Comparison of ENCODE assay signal across 8 mouse cellular contexts in genomic region chr14:68966758-68967157, GRCm38 (mm10).
A peak's percentile ranks its signal among the peaks of the same experiment; 100 is the strongest.
DNase-seq lines count a peak whose midpoint lies in the region; ATAC-seq and TF ChIP-seq lines count a peak whose summit lies in the region.

No protein-coding gene starts in this region.

- no peaks in the 10 kb centered on the region for H3K4me1 ChIP-seq in forebrain, embryonic 10.5 days
- no peaks in the 10 kb centered on the region for H3K4me1 ChIP-seq in forebrain, embryonic 13.5 days
- no peaks in the 10 kb centered on the region for H3K4me1 ChIP-seq in cerebellum, adult 2 months (ENCODE audit: control insufficient read depth, insufficient read depth, low read length)
- no peaks in the 10 kb centered on the region for H3K4me1 ChIP-seq in small intestine, adult 2 months (ENCODE audit: control insufficient read depth, insufficient read depth, insufficient read length, low read length)

- no peaks in the 10 kb centered on the region for H3K36me3 ChIP-seq in forebrain, embryonic 10.5 days (replicated peaks)
- H3K36me3 ChIP-seq in forebrain, embryonic 13.5 days (ENCODE audit: poor library complexity, severe bottlenecking), result no peaks in the 10 kb centered on the region
- H3K36me3 ChIP-seq in small intestine, adult 2 months (ENCODE audit: control insufficient read depth, insufficient read depth, low read length), result no peaks in the 10 kb centered on the region

- peak; percentile 53 for DNase-seq in forebrain, embryonic 10.5 days (ENCODE audit: extremely low spot score, low spot score)
- peak; percentile 25 for DNase-seq in right cerebral cortex, adult 18-20 months
- no peak for DNase-seq in right cerebral cortex, postnatal 25 days
- DNase-seq in cerebellum, adult 2 months, result peak; percentile 22 to 39
- peak; percentile 64 to 77 for DNase-seq in heart, postnatal 10 days
- peak; percentile 40 to 46 for DNase-seq in lung, adult 18-20 months

- H3K27ac ChIP-seq in forebrain, embryonic 10.5 days, result no peak overlapping the region
- no peak overlapping the region for H3K27ac ChIP-seq in forebrain, embryonic 13.5 days
- H3K27ac ChIP-seq in cerebellum, adult 2 months (ENCODE audit: insufficient read depth, low read length), result no peak overlapping the region
- H3K27ac ChIP-seq in small intestine, adult 2 months (ENCODE audit: insufficient read depth, low read depth, low read length), result no peak overlapping the region

- no peak for ATAC-seq in forebrain, embryonic 13.5 days

- no peaks in the 10 kb centered on the region for H3K9me3 ChIP-seq in forebrain, embryonic 10.5 days
- no peaks in the 10 kb centered on the region for H3K9me3 ChIP-seq in forebrain, embryonic 13.5 days (replicated peaks)

- TF ChIP-seq POLR2A in cerebellum, adult 2 months (IDR thresholded peaks at IDR 0.05; ENCODE audit: borderline replicate concordance, insufficient read depth, low read length), result no peak
- no peak for TF ChIP-seq POLR2A in small intestine, adult 2 months (IDR thresholded peaks at IDR 0.05; ENCODE audit: low read depth, low read length)

- no peak overlapping the region for H3K9ac ChIP-seq in forebrain, embryonic 13.5 days

- intact Hi-C loops in heart, postnatal 10 days (cut with DNase I), result loop anchor here (2.0 to 5.0 kb wide), 2 partner anchors 176 to 232 kb away; no protein-coding TSS in a partner anchor

- no peak overlapping the region for H3K4me2 ChIP-seq in forebrain, embryonic 13.5 days

- no peak overlapping the region for H3K4me3 ChIP-seq in forebrain, embryonic 10.5 days
- no peak overlapping the region for H3K4me3 ChIP-seq in forebrain, embryonic 13.5 days
- H3K4me3 ChIP-seq in cerebellum, adult 2 months (replicated peaks; ENCODE audit: insufficient read depth, low read depth, low read length), result no peak overlapping the region
- H3K4me3 ChIP-seq in small intestine, adult 2 months (ENCODE audit: low read depth, low read length), result no peak overlapping the region

- TF ChIP-seq CTCF in cerebellum, adult 2 months (IDR thresholded peaks at IDR 0.05; ENCODE audit: borderline replicate concordance, insufficient read depth, low read depth, low read length), result peak; percentile 68
- peak; percentile 51; the same call in 1 of the 2 replicates for TF ChIP-seq CTCF in small intestine, adult 2 months (IDR thresholded peaks at IDR 0.05; ENCODE audit: extremely low read depth, insufficient read length, insufficient replicate concordance, low read depth, low read length)

- no peaks in the 10 kb centered on the region for H3K27me3 ChIP-seq in forebrain, embryonic 10.5 days (ENCODE audit: poor library complexity, severe bottlenecking)
- no peaks in the 10 kb centered on the region for H3K27me3 ChIP-seq in forebrain, embryonic 13.5 days
- H3K27me3 ChIP-seq in cerebellum, adult 2 months (ENCODE audit: control insufficient read depth, insufficient read depth, low read length), result no peaks in the 10 kb centered on the region
- no peaks in the 10 kb centered on the region for H3K27me3 ChIP-seq in small intestine, adult 2 months (ENCODE audit: control insufficient read depth, insufficient read depth, low read length)

- WGBS in forebrain, embryonic 10.5 days, result 0% methylated on average over 1 of the region's 1 CpGs
- WGBS in forebrain, embryonic 13.5 days, result 0% methylated on average over 1 of the region's 1 CpGs
- WGBS in cerebellum, adult 2 months, result 0% methylated on average over 1 of the region's 1 CpGs
- 0% methylated on average over 1 of the region's 1 CpGs for WGBS in small intestine, adult 2 months
